Mouse (Mus musculus): Measurements from ENCODE around the gene Sacm1l.

Sacm1l gene

DNA sequence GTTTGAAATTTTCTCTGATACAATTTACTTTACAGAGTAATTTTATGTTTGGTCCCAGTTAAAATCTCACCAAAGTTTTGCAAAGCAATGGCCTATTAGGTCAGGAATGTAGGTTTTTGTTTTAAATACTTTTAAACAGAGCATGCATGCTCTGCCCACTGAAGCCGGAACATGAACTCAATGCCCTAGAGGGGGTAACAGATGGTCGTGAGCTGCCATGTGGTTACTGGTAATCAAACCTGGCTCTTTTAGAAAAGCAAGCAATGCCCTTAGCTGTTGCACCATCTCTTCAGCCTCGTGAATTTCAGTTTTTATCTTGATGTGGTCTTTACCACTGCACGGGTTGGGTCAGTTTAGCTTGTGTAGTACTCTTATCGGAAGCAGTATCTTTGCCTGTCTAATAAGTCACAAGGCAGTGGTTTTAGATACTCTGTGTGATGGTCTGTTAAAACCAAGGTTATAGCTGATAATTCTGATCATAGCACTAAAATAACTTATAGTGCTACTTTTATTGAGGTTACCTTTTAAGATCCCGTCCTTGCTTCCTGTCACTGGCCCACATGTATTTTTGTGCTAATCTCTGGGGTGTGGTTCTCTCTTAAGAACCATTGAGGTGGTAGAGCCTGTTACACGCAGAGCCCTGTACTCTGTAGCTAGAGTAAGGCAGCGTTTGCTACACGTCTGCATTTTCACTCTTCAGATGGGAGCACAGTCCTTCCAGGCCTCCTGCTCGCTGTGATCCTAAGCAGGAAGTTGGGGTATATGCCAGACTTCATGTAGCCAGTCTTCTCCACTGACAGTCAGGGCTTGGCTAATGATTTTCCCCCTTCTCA lies 48.0 kb downstream of the Sacm1l start:
- no peak for DNase-seq (ENCODE audit: low read depth, low spot score)

DNA sequence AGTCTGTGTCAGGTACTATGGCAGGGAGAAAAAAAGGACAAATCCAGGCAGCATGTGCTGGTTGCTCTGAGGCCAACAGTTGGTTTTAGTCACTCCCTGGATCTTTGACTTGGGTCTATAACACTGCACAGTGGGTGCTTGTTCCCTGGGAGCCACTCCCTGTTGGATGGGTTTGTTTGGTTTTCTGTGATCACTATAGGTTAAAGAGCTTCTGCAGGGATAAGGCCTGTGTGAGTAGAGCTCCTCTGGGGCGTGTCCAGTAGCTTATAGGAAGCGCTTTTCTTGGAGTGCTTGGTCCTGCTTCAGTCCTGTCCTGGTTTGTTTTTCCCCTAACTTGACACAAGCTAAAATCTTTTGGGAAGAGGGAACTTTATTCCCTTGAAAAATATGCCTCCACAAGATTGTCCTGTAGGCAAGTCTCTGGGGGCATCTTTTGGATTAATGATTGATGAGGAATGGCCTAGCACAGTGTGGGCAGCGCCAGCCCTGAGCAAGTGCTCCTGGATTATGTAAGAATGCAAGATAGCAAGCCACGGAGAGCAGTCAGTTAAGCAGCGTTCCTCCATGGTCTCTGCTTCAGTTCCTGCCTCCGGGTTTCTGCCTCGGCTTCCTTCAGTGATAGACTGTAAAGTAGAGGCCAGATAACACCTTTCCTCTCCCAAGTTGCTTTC lies 59.8 kb downstream of the Sacm1l start:
- DNase-seq (ENCODE audit: low read depth, low spot score): no peak

DNA sequence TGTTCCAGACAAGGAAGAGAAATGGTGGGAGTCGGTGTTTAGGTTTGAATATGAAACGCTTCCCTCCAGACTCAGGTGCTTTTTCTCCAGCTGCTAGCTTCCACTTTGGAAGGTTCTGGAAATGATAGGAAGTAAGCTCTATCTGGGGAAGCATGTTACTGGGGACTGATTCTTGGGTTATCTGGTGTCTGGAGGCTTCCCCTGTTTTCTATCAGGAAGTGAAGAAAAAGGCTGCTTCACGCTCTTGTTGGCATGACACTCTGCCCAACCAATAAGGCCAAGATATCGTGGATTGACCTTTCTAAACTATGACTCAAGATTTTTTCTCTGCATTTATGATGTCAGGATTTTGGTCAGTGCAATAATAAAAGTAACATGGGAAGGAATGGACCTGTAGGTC lies 65.6 kb downstream of the Sacm1l start:
- DNase-seq (ENCODE audit: low read depth, low spot score): no peak

DNA sequence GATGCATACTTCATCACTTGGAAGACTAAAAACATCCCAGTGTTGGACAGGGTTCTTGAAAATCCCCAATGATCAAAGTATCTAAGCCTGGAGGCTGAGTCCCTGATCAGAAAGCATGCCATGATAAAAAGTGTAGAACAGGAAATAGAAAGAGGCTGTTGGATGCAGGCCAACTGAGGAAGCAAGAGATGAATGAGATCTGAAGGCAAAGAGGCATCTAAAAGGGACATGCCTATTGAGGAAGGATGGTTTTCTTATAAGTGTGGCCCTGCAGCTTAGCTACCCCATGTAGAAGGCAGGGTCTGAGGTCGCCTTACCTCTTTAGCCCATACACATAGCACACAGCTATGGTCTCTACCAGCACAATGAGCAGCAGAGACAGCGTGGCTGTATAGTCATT lies 67.4 kb downstream of the Sacm1l start:
- DNase-seq (ENCODE audit: low read depth, low spot score): no peak

DNA sequence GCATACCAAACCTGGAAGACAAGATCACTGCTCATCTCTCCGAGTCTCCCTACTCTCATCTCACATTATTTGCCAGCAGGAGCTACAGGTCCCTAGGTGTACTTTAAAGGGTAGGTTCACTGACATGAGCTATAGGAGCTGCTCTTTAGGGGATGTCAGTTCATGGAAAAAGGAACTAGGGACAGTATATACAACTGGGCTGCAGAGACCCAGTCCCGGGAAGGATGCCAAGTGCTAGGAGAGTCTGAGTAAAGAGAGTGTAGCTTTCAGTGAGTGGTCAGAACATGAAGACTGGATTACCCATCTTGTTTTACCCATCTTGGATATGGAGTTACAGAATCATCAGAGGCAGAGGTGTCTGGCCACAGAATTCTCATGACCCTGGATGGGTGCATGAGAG lies 67.8 kb downstream of the Sacm1l start:
- no peak for DNase-seq (ENCODE audit: low read depth, low spot score)

DNA sequence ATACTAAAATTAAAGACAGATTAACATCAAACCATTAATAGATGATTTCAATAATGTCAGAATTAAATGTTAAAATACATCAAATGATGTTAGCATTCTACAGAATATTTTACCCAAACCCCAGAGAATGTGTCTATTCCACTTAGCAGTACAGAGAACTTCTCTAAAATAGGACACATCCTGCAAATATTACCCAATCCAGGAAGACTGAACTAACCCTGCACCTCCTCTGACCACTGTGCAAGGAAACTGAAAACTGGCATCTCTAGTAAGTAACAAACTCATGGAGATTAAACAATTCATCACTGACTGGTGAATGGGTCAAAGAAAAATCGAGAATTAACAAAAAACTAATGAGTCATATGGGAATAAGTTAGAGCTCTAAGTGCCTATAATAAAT lies 72.0 kb downstream of the Sacm1l start:
- DNase-seq (ENCODE audit: low read depth, low spot score): no peak

DNA sequence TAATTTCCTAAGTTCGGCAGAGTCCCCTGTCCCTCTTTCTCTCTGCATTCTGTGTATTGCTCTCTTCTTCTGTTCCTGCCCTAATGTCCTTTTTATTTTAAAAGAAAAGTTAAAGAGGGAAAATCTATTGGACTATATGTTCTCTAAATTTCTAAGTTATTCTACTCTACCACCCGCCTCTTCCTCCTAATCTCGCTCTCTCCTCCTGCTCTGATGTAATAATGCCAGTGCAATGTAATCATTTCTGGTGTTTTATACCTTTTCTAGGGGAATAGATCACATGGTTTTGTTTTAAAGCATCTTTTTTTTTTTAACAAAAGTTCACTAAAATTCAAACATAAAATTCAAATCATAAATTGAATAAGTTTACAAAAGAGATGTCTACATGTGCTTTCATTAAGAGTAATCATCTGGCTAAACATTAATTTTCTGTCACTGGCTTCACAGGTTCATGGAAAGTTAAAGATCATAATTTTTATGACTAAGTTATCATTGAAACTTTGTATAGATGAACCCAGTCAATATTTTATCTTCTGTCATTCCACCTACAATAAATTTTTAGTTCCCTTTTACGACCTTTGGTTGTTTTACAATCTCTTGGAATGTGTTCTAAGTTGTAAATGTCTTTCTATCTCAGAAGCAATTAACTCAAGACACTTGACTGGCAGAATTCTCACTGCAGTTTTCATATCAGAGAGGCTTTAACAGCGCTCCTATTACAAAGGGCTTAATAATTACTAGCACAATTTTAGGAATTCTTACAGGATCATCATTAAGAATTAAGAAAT lies 90.9 kb downstream of the Sacm1l start:
- no peak for DNase-seq (ENCODE audit: low read depth, low spot score)

DNA sequence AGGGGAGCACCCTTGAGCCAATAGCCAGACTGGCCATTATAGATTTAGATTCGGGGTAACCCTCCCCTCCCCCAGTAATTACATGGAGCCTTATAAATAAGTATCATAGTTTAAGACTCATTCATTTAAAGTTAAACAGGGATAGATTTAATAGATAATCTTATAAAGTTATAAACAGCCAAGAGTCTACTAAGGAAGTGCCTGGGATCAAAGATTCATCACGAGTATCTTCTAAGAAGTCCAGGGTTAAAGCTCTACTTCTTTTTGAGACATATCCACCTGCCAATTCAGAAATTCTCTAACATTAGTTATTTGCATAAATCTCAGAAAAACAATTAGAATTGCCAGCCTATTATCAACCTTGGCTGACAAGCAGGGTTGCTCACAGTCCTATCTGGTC lies 95.2 kb downstream of the Sacm1l start:
- DNase-seq (ENCODE audit: low read depth, low spot score): no peak

DNA sequence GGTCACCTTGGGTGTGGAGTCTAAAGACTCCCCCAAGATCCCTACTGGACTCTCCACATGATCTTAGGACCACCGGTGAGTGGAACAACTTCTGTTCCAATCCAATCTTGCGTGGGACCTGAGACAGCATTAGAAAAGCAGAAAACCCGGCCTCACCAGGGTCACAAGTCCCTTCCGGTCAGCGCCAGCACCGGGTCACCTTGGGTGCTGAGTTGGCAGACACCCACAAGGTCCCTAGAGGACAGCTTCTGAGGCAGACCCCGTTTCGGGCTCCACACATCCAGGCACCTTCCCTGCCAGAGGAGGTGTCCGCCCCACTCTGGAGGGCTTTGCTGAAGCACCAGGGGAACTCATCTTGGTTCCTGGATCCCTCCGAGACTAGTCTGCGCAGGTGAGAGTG lies 96.3 kb downstream of the Sacm1l start:
- no peak for DNase-seq (ENCODE audit: low read depth, low spot score)

DNA sequence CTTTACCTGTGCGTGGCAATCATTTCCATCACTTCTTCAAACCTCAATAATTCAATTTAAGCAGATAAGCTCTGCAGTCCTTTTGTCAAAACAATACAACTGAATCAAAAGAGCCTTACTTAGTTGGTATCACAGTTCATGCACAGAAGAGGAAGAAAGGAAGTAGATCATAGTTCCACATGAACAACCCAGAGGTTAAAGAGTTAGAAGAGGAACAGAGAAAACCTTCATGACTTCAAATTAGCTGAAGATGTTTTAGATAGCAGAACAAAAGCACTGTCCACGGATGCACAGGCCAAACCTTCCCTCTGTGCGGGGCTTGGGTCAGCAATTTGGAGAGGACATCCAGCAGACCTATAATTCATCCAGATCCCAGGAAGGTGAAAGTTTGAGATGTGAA lies 102.1 kb downstream of the Sacm1l start:
- no peak for DNase-seq (ENCODE audit: low read depth, low spot score)

DNA sequence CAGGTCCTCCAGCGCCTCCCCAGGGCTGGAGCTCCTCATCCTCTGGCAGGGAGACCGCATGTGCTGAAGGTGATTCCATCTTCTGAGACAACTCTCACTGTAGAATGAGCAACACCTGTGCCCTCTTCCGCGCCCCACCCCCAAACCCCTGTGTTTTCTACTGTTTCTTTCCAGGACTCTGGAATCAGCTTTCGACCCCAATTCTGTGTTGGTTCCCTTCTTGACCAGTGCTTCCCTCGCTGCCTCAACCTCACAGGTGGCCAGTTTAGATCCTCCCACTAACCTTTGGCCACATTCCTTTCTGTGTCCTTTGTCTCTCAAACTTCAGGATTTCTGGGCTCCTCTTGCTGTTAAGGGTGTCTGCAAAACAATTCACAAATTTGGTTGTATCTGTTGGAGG lies 102.7 kb downstream of the Sacm1l start, which contains the start of gene Slc6a20b:
Gene Slc6a20b, minus strand, starts transcription at position 285 of the 400 bp plus-strand sequence.
- DNase-seq (ENCODE audit: low read depth, low spot score): no peak

DNA sequence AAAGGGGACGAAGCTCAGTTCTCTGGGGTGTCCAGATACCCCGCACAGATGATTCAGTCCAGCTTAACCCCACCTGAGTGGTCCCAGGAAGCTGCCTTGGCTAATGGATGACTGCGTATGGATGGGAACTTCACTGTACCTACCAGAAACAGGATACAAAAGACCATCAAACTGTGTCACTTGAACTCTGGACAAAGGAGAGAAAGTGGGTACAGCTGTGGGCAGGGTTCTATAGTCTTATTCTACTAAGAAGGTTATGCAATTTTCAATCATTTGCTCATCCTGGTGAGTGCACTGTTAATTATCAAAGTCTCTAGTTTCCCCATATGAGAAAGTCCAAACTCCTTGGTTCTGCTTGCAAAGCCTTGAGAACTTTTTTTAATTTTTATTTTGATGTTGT lies 103.4 kb downstream of the Sacm1l start:
- DNase-seq (ENCODE audit: low read depth, low spot score): no peak

DNA sequence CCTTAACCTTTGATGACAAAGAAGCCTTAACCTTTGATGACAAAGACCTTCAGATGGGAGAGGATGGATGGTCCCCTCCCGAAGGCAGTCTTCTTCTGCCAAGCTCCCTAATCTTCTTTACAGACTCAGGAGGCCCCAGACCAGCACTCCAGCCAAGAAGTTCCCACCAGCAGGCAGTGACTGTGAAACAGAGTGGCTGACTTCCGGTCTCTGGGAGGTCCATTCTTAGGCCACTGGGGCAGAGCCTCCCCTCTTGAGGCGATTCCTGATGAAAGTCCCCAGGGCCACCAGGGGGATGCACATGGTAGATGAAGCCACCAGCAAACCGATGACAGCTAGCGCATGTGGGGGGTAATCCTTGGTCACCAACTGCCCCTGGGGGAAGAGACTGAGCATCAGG lies 107.2 kb downstream of the Sacm1l start:
- no peak for DNase-seq (ENCODE audit: low read depth, low spot score)

DNA sequence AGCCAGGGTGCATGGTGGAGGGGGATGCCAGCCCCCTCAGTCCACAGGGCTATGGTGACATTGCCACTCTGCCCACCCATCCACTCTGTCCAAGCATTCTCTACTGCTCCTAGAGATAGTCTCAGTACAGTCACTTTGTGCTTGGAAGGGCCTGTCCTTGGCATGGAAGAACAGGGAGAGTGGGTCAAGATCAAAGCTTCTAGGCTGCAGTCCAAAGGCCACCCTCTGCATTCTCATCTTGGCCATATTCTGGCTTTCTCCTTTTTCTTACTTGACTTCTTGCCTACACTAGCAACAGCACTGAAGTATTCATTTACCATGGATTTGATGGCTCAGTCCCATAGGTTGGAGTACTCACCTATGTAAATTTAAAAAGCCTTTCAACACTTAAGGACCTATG lies 108.7 kb downstream of the Sacm1l start:
- no peak for DNase-seq (ENCODE audit: low read depth, low spot score)

DNA sequence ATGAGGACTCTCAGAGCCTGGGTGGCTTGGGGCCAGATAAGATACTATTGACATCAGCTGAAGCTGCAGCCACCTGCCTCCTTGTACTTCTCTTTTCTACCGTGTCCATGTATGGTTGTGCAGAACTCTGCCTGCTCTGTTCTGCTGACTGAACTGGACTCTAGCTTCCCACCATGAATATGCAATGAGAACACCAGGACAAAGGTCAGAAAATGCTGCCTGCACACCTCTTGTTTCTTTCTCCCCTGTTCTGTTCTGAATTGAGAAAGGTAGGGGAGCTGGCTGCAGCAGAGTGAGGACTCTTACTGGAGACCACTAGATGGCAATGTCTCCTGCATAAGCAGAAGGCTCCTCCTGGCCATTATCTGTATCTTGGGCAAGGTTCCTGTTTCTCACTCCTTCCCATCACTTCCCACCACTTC lies 109.1 kb downstream of the Sacm1l start:
- DNase-seq (ENCODE audit: low read depth, low spot score): peak; percentile 29

DNA sequence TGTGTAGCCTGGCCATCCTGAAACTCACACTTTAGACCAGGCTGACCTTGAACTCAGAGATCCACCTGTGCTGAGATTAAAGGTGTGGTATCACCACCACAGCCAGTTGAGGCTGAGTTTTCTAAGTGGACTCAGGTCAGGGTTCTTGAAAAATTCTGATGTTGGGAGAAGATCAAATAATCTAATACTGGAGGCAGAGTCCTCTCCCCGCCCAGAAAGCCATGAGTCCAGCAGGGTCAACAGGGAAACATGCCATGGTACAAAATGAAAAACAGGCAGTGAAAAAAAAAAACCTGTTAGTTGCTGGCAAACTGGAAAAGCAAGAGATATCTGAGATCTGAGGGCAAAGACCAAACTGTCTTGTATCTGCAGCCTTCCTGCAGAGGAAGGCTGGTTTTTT lies 110.5 kb downstream of the Sacm1l start:
- no peak for DNase-seq (ENCODE audit: low read depth, low spot score)

All from mesoderm, embryonic 11.5 days (tissue).